Mouse (Mus musculus) E14TG2a.4 (cell line): ENCODE results near the gene Rp9.

Source experiments
- CTCF ChIP-seq: conservative IDR thresholded peaks from 2 replicates; pipeline ENCODE4 v1.5.1; 2014; ENCODE audit warnings: low read length
- NANOG ChIP-seq: IDR thresholded peaks from 2 replicates; pipeline ENCODE4 v1.6.1; 2014; ENCODE audit warnings: borderline replicate concordance, low read length, mixed read lengths

DNA sequence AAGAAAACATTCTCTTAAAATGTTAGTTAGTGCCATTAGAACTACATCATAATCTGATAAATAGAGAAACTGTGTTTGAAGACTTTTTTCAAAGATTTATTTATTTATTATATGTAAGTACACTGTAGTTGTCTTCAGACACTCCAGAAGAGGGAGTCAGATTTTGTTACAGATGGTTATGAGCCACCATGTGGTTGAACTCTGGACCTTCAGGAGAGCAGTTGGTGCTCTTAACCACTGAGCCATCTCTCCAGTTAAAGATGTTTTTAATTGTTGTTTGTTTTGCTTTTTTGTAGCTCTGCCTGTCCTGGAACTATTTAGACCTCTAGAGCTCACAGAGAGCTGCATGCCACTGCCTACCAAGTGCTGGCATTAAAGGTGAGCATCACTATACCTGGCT, 14.5 kb downstream of the Rp9 start:
- TF ChIP-seq CTCF (no peak), NANOG (no peak)
